Comparison of ENCODE assay signal across 8 mouse cellular contexts in the genomic region with DNA sequence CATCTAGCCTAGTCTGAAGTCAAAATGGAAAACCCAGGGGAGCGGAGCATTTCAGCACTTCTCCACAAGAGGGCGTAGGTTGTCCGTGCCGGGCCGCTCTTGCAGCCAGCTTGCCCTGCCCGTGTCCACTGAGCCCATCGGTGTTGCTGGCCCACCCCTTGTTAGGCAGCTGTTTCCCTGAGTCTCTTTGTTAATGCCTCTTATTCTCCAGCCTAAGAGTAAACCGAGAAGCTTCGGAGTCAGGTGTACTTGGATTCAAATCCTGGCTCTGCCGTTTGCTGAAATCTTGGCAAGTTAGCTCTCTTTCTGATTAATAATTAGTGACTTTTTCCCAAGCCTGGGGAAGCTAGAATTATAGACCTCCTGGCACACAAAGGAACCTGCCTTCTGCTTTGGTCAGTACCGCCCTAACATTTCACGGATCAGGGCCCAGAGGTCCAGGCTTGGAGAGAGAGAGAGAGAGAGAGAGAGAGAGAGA. TPM values are rescaled to one million over a fixed set of nuclear protein-coding genes. Genes with fewer than 3 reads are reported as not detected.
A peak's percentile ranks its signal among the peaks of the same experiment; 100 is the strongest.
DNase-seq lines count a peak whose midpoint lies in the region; ATAC-seq lines count a peak whose summit lies in the region.

No protein-coding gene starts in this region.

- ATAC-seq in common myeloid progenitor, adult 5-6 weeks (replicated peaks; ENCODE audit: low read depth, poor library complexity, severe bottlenecking), result peak; percentile 92
- ATAC-seq in megakaryocyte progenitor cell, adult 5-6 weeks (replicated peaks; ENCODE audit: poor library complexity), result peak; percentile 89

- peak; percentile 69 for DNase-seq in T-cell, adult 2 months (ENCODE audit: low spot score)
- DNase-seq in gastrocnemius, adult 8-10 months (ENCODE audit: low spot score in 2 of 2), result peak; percentile 69 to 75
- peak; percentile 64 for DNase-seq in hindlimb bud, embryonic 11.5 days (ENCODE audit: extremely low spot score, low read depth, low spot score)
- peak; percentile 65 to 82 for DNase-seq in left cerebral cortex, adult 8-10 months (ENCODE audit: low spot score in 2 of 2)
- DNase-seq in right cerebral cortex, postnatal 10 days (ENCODE audit: low spot score in 2 of 2), result peak; percentile 81 to 86
- DNase-seq in urinary bladder, postnatal 25 days (ENCODE audit: low spot score), result peak; percentile 83

RNA-seq across cellular contexts. Expression of a gene that starts 14.0 kb away (rescaled TPM):
- total RNA-seq in common myeloid progenitor, adult 5-6 weeks (2017), result 136 and 137 TPM in 2 replicates
- total RNA-seq in gastrocnemius, adult 8-10 months (2022), result 10 to 100 TPM; 70.2 to 83.8 (median 76.1) TPM
- 100 to 1,000 TPM; 221 to 237 (median 224) TPM for total RNA-seq in left cerebral cortex, adult 8-10 months (2022)
- 110 and 111 TPM in 2 replicates for total RNA-seq in megakaryocyte progenitor cell, adult 5-6 weeks (2015)
- total RNA-seq in megakaryocyte progenitor cell, adult 5-6 weeks (2017), result 105 and 106 TPM in 2 replicates

RNA-seq across cellular contexts. Expression of a gene that starts 41.3 kb away (rescaled TPM):
- total RNA-seq in common myeloid progenitor, adult 5-6 weeks (2017), result 8.9 and 9.7 TPM in 2 replicates
- total RNA-seq in gastrocnemius, adult 8-10 months (2022), result 100 to 1,000 TPM; 276 to 604 (median 428) TPM
- 10 to 100 TPM; 49.8 to 64.6 (median 59.3) TPM for total RNA-seq in left cerebral cortex, adult 8-10 months (2022)
- total RNA-seq in megakaryocyte progenitor cell, adult 5-6 weeks (2015), result 6.9 and 10.0 TPM in 2 replicates
- 12.5 TPM in 2 replicates for total RNA-seq in megakaryocyte progenitor cell, adult 5-6 weeks (2017)

Comparison
In these comparisons a context has a peak if more than half of its experiments do, and no peak if none do; other contexts are left out.
1. Peak in every context shown above with its lines: DNase-seq and ATAC-seq.
2. RNA of a gene that starts 41.3 kb away (total RNA-seq): 276 to 604 TPM in gastrocnemius, adult 8-10 months; 49.8 to 64.6 TPM in left cerebral cortex, adult 8-10 months, 6.9 to 12.5 TPM in megakaryocyte progenitor cell, adult 5-6 weeks and 8.9 to 9.7 TPM in common myeloid progenitor, adult 5-6 weeks; every median in the first group is over 4 times any median in the second.